Mouse (Mus musculus) CD4-positive helper T cell, adult 2 months (primary cell): ENCODE measurements around the gene Tbc1d1.

ENCODE experiments used
- DNase-seq: peaks from one replicate; pipeline ENCODE4 v3.0.0-alpha.2; 2012; ENCODE audit warnings: low read depth, missing footprints, low spot score

The Tbc1d1 gene

GRCm38 (mm10) chr5:64380698-64381375, 224.7 kb downstream of the Tbc1d1 start:
- DNase-seq = peak; percentile 82

- no peak for DNase-seq
Measured at GRCm38 (mm10) chr5:64381538-64381937, 225.4 kb downstream of the Tbc1d1 start.

GRCm38 (mm10) chr5:64382451-64383057, 226.4 kb downstream of the Tbc1d1 start:
- peak; percentile 74 for DNase-seq

DNA sequence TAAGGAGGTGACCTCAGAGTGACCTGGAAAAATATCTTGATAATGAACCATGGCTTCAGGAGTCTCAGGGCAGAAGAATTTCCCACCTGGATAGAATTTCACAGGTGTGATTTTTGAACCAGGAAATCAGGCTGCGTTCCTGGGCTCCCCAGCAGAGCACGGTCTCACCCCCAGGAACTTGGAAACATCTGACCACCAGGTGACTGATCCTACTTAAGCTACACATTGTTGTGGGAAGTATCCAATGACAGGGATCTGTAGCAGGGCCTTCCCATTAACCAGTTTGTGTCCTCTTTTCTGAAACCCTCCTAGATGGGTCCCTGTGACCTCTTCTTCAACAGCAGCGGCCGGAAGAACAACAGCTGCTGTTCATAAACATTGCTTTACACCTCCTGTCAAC, 227.1 kb downstream of the Tbc1d1 start:
- no peak for DNase-seq

DNA sequence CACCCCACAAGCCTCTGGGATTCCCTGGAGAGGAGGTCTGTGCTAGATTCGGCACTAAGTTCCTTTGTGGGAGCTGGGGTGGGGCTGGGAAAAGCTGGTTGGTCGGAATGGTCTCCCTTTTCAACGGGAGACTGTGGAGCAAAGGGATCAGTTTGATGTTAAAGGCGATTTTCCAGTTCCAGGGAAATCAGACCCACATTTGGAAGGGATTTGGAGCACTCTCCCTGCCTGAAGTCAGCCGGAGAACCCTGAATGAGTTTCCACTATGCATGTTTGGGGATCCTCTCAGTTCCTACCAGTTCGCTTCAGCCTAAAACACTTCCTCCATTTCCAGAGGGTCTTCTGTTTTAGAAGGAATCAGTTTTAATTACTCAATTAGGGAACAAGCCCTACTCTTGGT, 228.4 kb downstream of the Tbc1d1 start:
- DNase-seq = no peak

GRCm38 (mm10) chr5:64386996-64387395, 230.9 kb downstream of the Tbc1d1 start:
- DNase-seq = no peak

DNA sequence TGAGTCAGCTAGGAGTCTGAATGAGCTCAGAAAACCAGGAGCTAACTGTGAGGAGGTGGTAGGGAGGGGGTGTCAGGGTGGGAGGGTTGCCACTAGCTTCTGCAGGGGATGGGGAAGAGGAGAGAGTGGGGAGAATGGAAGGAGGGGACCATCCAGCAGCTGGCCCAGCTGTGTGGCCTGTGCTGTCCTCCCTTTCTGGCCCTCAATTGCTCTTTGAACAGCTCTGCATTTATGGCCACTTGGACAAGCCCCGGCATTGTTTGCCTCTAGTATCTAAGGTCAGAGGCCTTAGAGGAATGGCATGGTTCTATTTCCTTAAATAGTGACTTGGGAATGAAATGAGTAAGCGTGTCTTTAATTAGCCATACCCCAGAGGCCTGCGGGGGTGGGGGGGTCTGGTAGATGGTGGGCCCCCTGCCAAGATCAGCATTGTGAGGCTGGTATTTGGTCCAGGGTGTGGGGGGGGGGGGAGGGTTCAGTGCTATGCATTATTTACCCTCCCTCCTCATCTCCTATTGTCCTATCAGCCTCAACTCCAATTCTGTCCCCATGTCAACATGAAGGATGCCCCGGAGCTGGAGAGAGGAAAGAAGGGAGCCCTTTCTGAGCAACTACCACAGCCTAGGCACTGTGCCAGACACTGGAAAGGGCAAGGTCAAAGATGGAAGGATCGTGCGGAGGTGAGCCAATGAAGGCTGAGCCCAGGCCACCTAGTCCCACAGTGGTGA, 233.3 kb downstream of the Tbc1d1 start:
- no peak for DNase-seq

- peak; percentile 44 for DNase-seq
Measured at GRCm38 (mm10) chr5:64391346-64391745, 235.2 kb downstream of the Tbc1d1 start.

- DNase-seq = no peak
Measured at GRCm38 (mm10) chr5:64392426-64393020, 236.4 kb downstream of the Tbc1d1 start.

- no peak for DNase-seq
Measured at GRCm38 (mm10) chr5:64393530-64393929, 237.4 kb downstream of the Tbc1d1 start.

- no peak for DNase-seq
Measured at GRCm38 (mm10) chr5:64398155-64398554, 242.1 kb downstream of the Tbc1d1 start.

- no peak for DNase-seq
Measured at GRCm38 (mm10) chr5:64400742-64401141, 244.6 kb downstream of the Tbc1d1 start.
